Comparison of ENCODE assay signal across 17 mouse cellular contexts in the genomic region with DNA sequence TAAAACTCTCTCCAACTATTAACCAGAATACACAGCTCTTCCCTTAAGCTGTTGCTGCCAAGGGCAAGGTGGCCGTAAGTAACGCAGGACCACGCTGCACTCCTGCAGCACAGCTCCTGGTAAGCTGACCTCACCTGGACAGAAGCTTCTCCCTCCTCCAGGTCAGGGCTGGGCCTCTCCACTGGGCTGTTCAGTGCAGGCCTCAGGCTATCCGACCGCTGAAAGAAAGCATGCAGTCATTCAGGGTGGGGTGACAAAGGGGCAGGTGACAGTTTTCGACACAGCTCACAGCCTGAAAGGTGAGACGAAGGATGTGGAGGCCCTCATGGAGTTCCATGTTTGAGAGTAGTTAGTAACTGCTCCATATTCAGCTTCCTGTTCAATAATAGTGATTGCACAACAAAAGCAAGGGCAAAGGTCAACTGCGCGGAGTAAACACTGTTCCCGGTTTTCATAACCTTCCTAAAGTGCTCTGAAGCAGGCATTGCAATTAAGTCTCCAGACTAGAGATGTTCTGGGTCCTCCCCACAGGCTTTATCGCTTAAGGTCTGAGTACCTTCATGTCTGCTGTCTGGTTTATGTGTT. TPM values are rescaled to one million over a fixed set of nuclear protein-coding genes. Genes with fewer than 3 reads are reported as not detected.
DNase-seq lines count a peak whose midpoint lies in the region; ATAC-seq lines count a peak whose summit lies in the region.
"Had no signal": no experiment of that assay in that cellular context is flagged by ENCODE, and none has a peak within 500 bp of the region (broad histone marks: within the 10 kb centered on the region; RNA-seq: fewer than 3 reads in every experiment).

No protein-coding gene starts in this region.

- peak; percentile 72 for DNase-seq in heart, embryonic 10.5 days (ENCODE audit: low spot score)
- DNase-seq in heart, postnatal 25 days (ENCODE audit: low spot score), result no peak
- DNase-seq in liver, embryonic 13.5 days, result no peak
- peak; percentile 55 for DNase-seq in lung, postnatal 14 days
- DNase-seq in forebrain, embryonic 14.5 days (ENCODE audit: low spot score), result no peak
- DNase-seq in gastrocnemius, adult 18-20 months (ENCODE audit: low spot score), result no peak
- DNase-seq in layer of hippocampus, adult 11-12 months (ENCODE audit: low spot score), result no peak
- DNase-seq: adrenal gland, postnatal 14 days; heart, adult 18-20 months; right cerebral cortex, postnatal 4 days had no signal

- 90% methylated on average over 11 of the region's 11 CpGs for WGBS in heart, embryonic 10.5 days
- WGBS in intestine, embryonic 16.5 days, result 64% methylated on average over 11 of the region's 11 CpGs
- 84% methylated on average over 11 of the region's 11 CpGs for WGBS in liver, embryonic 13.5 days (ENCODE audit: insufficient replicate concordance)
- WGBS in forebrain, embryonic 14.5 days, result 88% methylated on average over 11 of the region's 11 CpGs

- 0 out of 2 replicates have a peak, but pooled peaks cover 1% of the 10 kb centered on the region for H3K4me1 ChIP-seq in heart, embryonic 10.5 days
- peaks cover 10% of the 10 kb centered on the region; the same call in 1 of the 2 replicates for H3K4me1 ChIP-seq in intestine, embryonic 16.5 days (ENCODE audit: control insufficient read depth, insufficient read depth, low read length)
- H3K4me1 ChIP-seq in liver, embryonic 13.5 days (replicated peaks), result no peaks in the 10 kb centered on the region
- no peaks in the 10 kb centered on the region for H3K4me1 ChIP-seq in forebrain, embryonic 14.5 days (ENCODE audit: control insufficient read depth, insufficient read depth, low read length)
- H3K4me1 ChIP-seq: midbrain, embryonic 13.5 days; stomach, embryonic 15.5 days had no signal

- no peaks in the 10 kb centered on the region for H3K27me3 ChIP-seq in heart, embryonic 10.5 days (ENCODE audit: insufficient read depth, poor library complexity, severe bottlenecking)
- no peaks in the 10 kb centered on the region for H3K27me3 ChIP-seq in intestine, embryonic 16.5 days (replicated peaks; ENCODE audit: control insufficient read depth, insufficient read depth, low read length)
- no peaks in the 10 kb centered on the region for H3K27me3 ChIP-seq in liver, embryonic 13.5 days
- no peaks in the 10 kb centered on the region for H3K27me3 ChIP-seq in forebrain, embryonic 14.5 days (replicated peaks; ENCODE audit: control insufficient read depth, insufficient read depth, low read length)
- H3K27me3 ChIP-seq: embryonic facial prominence, embryonic 12.5 days; midbrain, embryonic 13.5 days; stomach, embryonic 15.5 days had no signal

- H3K27ac ChIP-seq in heart, embryonic 10.5 days, result no peak overlapping the region
- peak overlapping the region; percentile 81 for H3K27ac ChIP-seq in intestine, embryonic 16.5 days (ENCODE audit: low read length)
- peak overlapping the region; percentile 69; the same call in 1 of the 2 replicates for H3K27ac ChIP-seq in liver, embryonic 13.5 days
- H3K27ac ChIP-seq in forebrain, embryonic 14.5 days (ENCODE audit: low read depth, low read length), result no peak overlapping the region
- H3K27ac ChIP-seq: embryonic facial prominence, embryonic 12.5 days; forebrain, embryonic 10.5 days; hindbrain, postnatal 0 days; macrophage; midbrain, embryonic 13.5 days; stomach, embryonic 15.5 days had no signal

- H3K9me3 ChIP-seq in heart, embryonic 10.5 days, result no peaks in the 10 kb centered on the region
- no peaks in the 10 kb centered on the region for H3K9me3 ChIP-seq in intestine, embryonic 16.5 days (ENCODE audit: control insufficient read depth, low read length)
- no peaks in the 10 kb centered on the region for H3K9me3 ChIP-seq in liver, embryonic 13.5 days (replicated peaks)
- H3K9me3 ChIP-seq in forebrain, embryonic 14.5 days (replicated peaks; ENCODE audit: control insufficient read depth, low read length), result no peaks in the 10 kb centered on the region
- H3K9me3 ChIP-seq: embryonic facial prominence, embryonic 12.5 days; forebrain, embryonic 10.5 days; midbrain, embryonic 13.5 days; stomach, embryonic 15.5 days had no signal

- peak; percentile 80 for ATAC-seq in intestine, embryonic 16.5 days
- peak; percentile 64 for ATAC-seq in liver, embryonic 13.5 days (ENCODE audit: low read depth)
- no peak for ATAC-seq in forebrain, embryonic 14.5 days
- ATAC-seq: hindbrain, postnatal 0 days; midbrain, embryonic 13.5 days had no signal

- no peak overlapping the region for H3K4me3 ChIP-seq in heart, embryonic 10.5 days
- no peak overlapping the region for H3K4me3 ChIP-seq in intestine, embryonic 16.5 days (ENCODE audit: low read length)
- H3K4me3 ChIP-seq in liver, embryonic 13.5 days (replicated peaks), result no peak overlapping the region
- H3K4me3 ChIP-seq in forebrain, embryonic 14.5 days (ENCODE audit: low read depth, low read length), result no peak overlapping the region
- H3K4me3 ChIP-seq: embryonic facial prominence, embryonic 12.5 days; forebrain, embryonic 10.5 days; midbrain, embryonic 13.5 days; stomach, embryonic 15.5 days had no signal

- H3K9ac ChIP-seq in intestine, embryonic 16.5 days (ENCODE audit: low read depth, low read length), result no peak overlapping the region; the same call in 1 of the 2 replicates
- H3K9ac ChIP-seq in liver, embryonic 13.5 days, result no peak overlapping the region
- no peak overlapping the region for H3K9ac ChIP-seq in forebrain, embryonic 14.5 days (ENCODE audit: low read length)
- H3K9ac ChIP-seq: embryonic facial prominence, embryonic 12.5 days; midbrain, embryonic 13.5 days; stomach, embryonic 15.5 days had no signal

- peaks cover 89% of the 10 kb centered on the region for H3K36me3 ChIP-seq in heart, embryonic 10.5 days
- peaks cover 34% of the 10 kb centered on the region for H3K36me3 ChIP-seq in intestine, embryonic 16.5 days (ENCODE audit: control insufficient read depth, insufficient read depth, low read length)
- peaks cover 95% of the 10 kb centered on the region for H3K36me3 ChIP-seq in liver, embryonic 13.5 days
- H3K36me3 ChIP-seq in forebrain, embryonic 14.5 days (ENCODE audit: control insufficient read depth, insufficient read depth, low read length), result peaks cover 85% of the 10 kb centered on the region

- H3K4me2 ChIP-seq in intestine, embryonic 16.5 days (ENCODE audit: low read depth, low read length), result no peak overlapping the region
- H3K4me2 ChIP-seq in liver, embryonic 13.5 days, result no peak overlapping the region
- no peak overlapping the region for H3K4me2 ChIP-seq in forebrain, embryonic 14.5 days (ENCODE audit: low read length)
- H3K4me2 ChIP-seq: embryonic facial prominence, embryonic 12.5 days; midbrain, embryonic 13.5 days; stomach, embryonic 15.5 days had no signal

- intact Hi-C loops in heart, postnatal 25 days (cut with DNase I), result no loop called here

RNA-seq across cellular contexts. Expression of a gene that starts 37.9 kb away (rescaled TPM):
- polyA plus RNA-seq in heart, embryonic 10.5 days (2016; fragmentation: Nextera tagmentation; extraction: Ambion mirVana), result 52.1 and 57.9 TPM in 2 replicates
- total RNA-seq in heart, postnatal 25 days (2021), result 100 to 1,000 TPM; 112 to 121 TPM
- 27.8 and 36.4 TPM in 2 replicates for polyA plus RNA-seq in intestine, embryonic 16.5 days (2015; fragmentation: Nextera tagmentation; extraction: Ambion mirVana)
- 44.1 and 45.6 TPM in 2 replicates for polyA plus RNA-seq in liver, embryonic 13.5 days (2015; fragmentation: Nextera tagmentation; extraction: Ambion mirVana)
- 55.8 and 60.2 TPM in 2 replicates for polyA plus RNA-seq in forebrain, embryonic 14.5 days (2014; fragmentation: Nextera tagmentation; extraction: Ambion mirVana)
- total RNA-seq in gastrocnemius, adult 18-20 months (2021), result 100 to 1,000 TPM; 106 to 122 TPM

Comparison
In these comparisons a context has a peak if more than half of its experiments do, and no peak if none do; other contexts are left out.
1. DNase-seq: peak in heart, embryonic 10.5 days (single experiment) and lung, postnatal 14 days (single experiment); none in heart, postnatal 25 days (single experiment), liver, embryonic 13.5 days (single experiment), forebrain, embryonic 14.5 days (single experiment), gastrocnemius, adult 18-20 months (single experiment) and layer of hippocampus, adult 11-12 months (single experiment).
2. H3K27ac ChIP-seq: peak in intestine, embryonic 16.5 days (single experiment) and liver, embryonic 13.5 days (single experiment); none in heart, embryonic 10.5 days (single experiment) and forebrain, embryonic 14.5 days (single experiment).